Mouse (Mus musculus) liver, adult 2 months (tissue): ENCODE measurements around the gene Emx1.

ENCODE experiments used
- CTCF ChIP-seq: fragments of 200-500 bp; IDR thresholded peaks from 2 replicates; pipeline ENCODE4 v1.5.1; 2011; ENCODE audit warnings: low read depth, low read length, control low read depth
- POLR2A ChIP-seq: fragments of 200-500 bp; IDR thresholded peaks from 2 replicates; pipeline ENCODE4 v1.6.1; 2011; ENCODE audit warnings: low read length, control low read depth; ENCODE audit not compliant: insufficient read depth; ENCODE audit errors: extremely low read depth

DNA sequence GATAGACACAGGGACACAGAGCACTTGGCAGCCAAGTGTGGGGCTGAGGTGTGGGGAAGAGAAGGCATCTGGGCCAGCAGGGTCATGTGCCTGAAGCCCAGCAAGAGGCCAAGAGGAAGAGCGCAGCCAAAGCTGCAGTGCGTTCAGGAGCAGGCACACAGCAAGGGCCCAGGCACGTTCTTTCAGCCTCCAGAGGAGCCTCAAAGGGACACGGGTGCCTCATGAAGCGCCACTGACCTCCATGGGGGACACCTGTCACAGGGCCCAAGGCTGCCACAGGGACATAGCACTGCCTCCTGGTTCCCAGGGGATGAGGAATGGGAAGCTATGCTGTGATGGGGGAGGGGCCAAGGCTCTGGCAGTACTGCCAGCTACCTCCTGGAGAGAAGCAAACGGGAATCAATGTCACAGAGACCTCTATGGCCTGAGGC lies 63.6 kb downstream of the Emx1 start:
- TF ChIP-seq CTCF (no peak), POLR2A (no peak)
